Mouse (Mus musculus) MEL (cell line): ENCODE results near the gene Vmn1r184.
"Not testable (repeated sequence)": the region's sequence is repeated elsewhere in the genome, so short reads cannot be mapped to it uniquely, and the experiment has no call there.

Experiments
- GATA1 ChIP-seq: IDR thresholded peaks from 2 replicates; pipeline ENCODE4 v1.6.1; 2011; ENCODE audit warnings: low read depth, low read length, improper control_type of control experiment
- HCFC1 ChIP-seq: IDR thresholded peaks from 2 replicates; pipeline ENCODE4 v1.6.1; 2012; ENCODE audit warnings: low read depth, mild to moderate bottlenecking, inconsistent platforms, low read length, improper control_type of control experiment, moderate library complexity
- KAT2A ChIP-seq: conservative IDR thresholded peaks from 2 replicates; pipeline ENCODE4 v1.6.1; 2012; ENCODE audit warnings: low read depth, low read length, improper control_type of control experiment, inconsistent platforms

GRCm38 (mm10) chr7:26315809-26316208, 55.7 kb downstream of the Vmn1r184 start:
- not testable (repeated sequence) for TF ChIP-seq GATA1, HCFC1, KAT2A
